Mouse (Mus musculus): ENCODE results near the gene Slc35f5.
A peak's percentile ranks its signal among the peaks of the same experiment; 100 is the strongest.

The Slc35f5 gene

DNA sequence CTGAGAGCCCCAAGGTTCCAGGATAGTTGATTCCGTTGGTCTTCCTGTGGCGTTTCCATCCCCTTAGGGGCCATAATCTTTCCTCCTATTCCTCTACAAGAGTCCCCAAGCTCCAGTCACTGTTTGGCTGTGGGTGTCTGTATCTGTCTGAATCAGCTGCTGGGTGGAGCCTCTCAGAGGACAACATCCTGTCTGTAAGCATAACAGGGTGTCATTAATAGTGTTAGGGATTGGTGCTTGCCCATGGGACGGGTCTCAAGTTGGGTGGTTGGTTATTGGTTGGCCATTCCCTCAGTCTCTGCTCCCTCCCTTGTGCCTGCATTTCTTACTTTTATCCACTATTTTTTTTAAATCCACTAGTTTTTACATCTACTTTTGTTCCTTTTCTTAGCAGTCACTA lies 20.7 kb downstream of the Slc35f5 start:
- no peak overlapping the region for H3K4me3 ChIP-seq (replicated peaks; ENCODE audit: low read length)
- H3K4me1 ChIP-seq (replicated peaks; ENCODE audit: low read depth, low read length): no peaks in the 10 kb centered on the region
- no peaks in the 10 kb centered on the region for H3K9me3 ChIP-seq (ENCODE audit: low read length)
- H3K36me3 ChIP-seq (ENCODE audit: insufficient read depth, low read length): peaks cover 31% of the 10 kb centered on the region
- no peaks in the 10 kb centered on the region for H3K27me3 ChIP-seq (ENCODE audit: insufficient read depth, low read length)
- TF ChIP-seq POU5F1 (IDR thresholded peaks at IDR 0.05; ENCODE audit: borderline replicate concordance, low read length) (no peak), CTCF (conservative IDR thresholded peaks at IDR 0.05; ENCODE audit: low read length) (no peak), NANOG (IDR thresholded peaks at IDR 0.05; ENCODE audit: borderline replicate concordance, low read length) (no peak)

DNA sequence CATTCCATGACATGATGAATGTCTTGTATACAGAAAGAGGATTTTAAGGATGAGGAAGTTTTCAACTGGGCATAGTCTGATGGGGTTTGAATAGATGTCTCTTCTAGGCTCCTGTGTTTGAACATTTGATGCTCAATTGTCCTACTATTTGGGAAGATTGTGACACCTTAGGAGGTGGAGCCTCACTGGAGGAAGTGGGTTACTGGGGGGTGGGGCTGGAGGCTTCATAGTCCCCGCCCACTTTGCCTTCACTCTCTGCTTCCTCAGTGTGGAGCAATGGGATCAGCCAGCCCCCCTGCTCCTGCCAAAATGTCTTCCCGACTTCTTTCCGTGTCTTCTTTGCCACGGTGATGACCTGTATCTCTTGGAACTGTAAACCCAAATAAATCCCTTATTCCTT lies 43.2 kb downstream of the Slc35f5 start:
- Histone ChIP-seq H3K4me1 (replicated peaks; ENCODE audit: low read depth, low read length) (no peaks in the 10 kb centered on the region), H3K27me3 (ENCODE audit: insufficient read depth, low read length) (no peaks in the 10 kb centered on the region), H3K4me3 (replicated peaks; ENCODE audit: low read length) (no peak overlapping the region), H3K36me3 (ENCODE audit: insufficient read depth, low read length) (no peaks in the 10 kb centered on the region), H3K9me3 (ENCODE audit: low read length) (peaks cover 18% of the 10 kb centered on the region)
- TF ChIP-seq POU5F1 (IDR thresholded peaks at IDR 0.05; ENCODE audit: borderline replicate concordance, low read length) (no peak), CTCF (conservative IDR thresholded peaks at IDR 0.05; ENCODE audit: low read length) (no peak), NANOG (IDR thresholded peaks at IDR 0.05; ENCODE audit: borderline replicate concordance, low read length) (no peak)

DNA sequence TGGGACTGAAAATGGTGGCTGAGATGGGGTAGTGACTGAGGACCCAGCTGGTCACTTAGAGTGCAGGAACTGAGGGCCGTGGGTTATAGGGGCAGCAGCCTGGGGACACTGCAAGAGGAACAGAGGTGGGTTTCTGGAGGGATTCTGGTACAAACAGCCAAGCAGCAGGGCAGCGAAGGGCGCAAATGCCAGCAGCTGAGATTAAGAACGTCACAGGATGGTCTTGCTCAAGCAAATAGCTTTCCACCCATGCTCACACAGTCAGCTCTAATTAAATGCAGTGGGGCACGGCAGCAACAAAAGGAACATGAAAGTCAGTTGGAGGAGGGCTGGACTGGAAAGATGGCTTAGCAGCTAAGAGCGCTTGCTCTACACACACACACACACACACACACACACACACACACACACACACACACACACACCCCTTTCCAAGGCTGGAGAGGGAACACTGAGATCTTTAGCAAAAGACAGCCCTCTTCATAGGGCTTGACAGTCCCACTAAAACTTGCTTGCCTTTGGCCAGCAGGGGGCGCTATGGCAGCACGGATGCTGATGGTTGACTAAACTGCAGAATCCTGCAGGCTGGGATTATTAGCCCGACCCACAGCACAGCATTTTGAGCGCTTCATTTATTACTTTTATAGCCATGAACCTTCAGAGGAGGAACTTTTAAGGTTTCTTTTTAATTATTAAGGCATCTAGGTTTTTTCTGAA lies 46.9 kb downstream of the Slc35f5 start:
- no peak overlapping the region for H3K4me3 ChIP-seq (replicated peaks; ENCODE audit: low read length)
- TF ChIP-seq NANOG (IDR thresholded peaks at IDR 0.05; ENCODE audit: borderline replicate concordance, low read length) (no peak), POU5F1 (IDR thresholded peaks at IDR 0.05; ENCODE audit: borderline replicate concordance, low read length) (no peak), CTCF (conservative IDR thresholded peaks at IDR 0.05; ENCODE audit: low read length) (peak; percentile 70)
- H3K9me3 ChIP-seq (ENCODE audit: low read length): no peaks in the 10 kb centered on the region
- no peaks in the 10 kb centered on the region for H3K27me3 ChIP-seq (ENCODE audit: insufficient read depth, low read length)
- no peaks in the 10 kb centered on the region for H3K36me3 ChIP-seq (ENCODE audit: insufficient read depth, low read length)
- H3K4me1 ChIP-seq (replicated peaks; ENCODE audit: low read depth, low read length): no peaks in the 10 kb centered on the region

DNA sequence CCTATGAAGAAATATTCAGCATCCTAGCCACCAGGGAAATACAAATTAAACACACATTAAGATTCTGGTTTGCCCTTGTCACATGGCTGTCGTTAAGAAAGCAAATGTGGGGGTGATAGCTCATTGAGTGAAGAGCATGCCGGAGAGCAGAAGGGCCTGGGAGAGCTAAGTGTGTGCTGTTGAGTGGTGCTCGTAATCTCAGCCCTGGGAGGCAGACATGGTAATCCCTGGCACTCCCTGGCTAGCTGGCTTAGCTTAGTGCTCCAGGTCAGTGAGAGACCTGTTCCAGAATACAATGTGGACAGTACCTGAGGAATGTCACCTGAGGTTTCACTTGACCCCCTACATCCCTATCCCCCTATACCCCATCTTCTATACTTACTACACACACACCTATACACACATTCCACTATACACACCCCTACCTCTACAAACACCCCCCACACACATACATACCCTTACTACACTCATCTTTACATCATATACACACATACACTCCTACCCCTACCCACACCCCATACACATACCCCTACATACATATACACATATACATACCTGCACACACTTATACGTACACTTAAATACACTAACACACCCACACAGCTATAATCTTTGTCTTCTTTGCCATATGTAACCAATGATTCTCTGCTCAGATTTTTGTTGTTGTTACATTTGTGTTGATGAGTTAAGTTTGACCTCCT lies 64.1 kb downstream of the Slc35f5 start:
- Histone ChIP-seq H3K36me3 (ENCODE audit: insufficient read depth, low read length) (no peaks in the 10 kb centered on the region), H3K4me1 (replicated peaks; ENCODE audit: low read depth, low read length) (no peaks in the 10 kb centered on the region), H3K9me3 (ENCODE audit: low read length) (no peaks in the 10 kb centered on the region), H3K4me3 (replicated peaks; ENCODE audit: low read length) (no peak overlapping the region), H3K27me3 (ENCODE audit: insufficient read depth, low read length) (no peaks in the 10 kb centered on the region)
- TF ChIP-seq CTCF (conservative IDR thresholded peaks at IDR 0.05; ENCODE audit: low read length) (no peak), POU5F1 (IDR thresholded peaks at IDR 0.05; ENCODE audit: borderline replicate concordance, low read length) (no peak), NANOG (IDR thresholded peaks at IDR 0.05; ENCODE audit: borderline replicate concordance, low read length) (no peak)

DNA sequence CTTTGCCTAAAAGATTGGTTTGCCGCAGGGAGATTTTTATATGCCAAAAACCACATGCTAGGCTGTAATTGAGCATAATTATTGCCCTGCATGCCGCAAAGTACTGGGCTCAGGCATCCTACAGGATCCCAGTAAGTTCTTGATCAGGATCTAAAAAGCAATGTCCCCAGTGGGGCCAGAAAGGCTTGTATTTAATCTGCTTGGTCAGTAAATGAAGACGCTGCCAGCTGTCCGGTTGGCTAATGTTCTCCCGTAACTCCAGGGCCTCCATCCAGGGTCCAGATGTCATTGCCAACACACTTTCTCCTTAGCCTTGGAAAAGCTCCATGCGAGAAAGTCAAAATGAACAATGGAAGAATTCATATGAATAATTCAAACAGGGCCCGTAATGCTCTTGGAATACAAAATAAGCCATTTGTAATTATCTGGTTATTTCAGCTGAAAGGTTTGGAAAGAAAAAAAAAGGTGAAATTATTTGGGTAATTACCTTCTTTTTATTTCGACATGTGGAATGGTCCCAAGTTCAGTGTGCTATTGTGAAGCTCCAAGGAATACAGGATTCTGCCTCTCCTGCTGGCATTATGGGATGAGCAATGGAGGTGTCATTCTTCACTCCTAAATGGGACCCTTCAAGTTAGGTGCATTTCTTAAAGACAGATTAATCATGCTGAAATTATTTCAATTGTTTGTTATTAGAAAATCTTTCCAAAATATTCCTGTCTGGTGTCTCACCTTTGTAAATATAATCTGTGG lies 79.3 kb downstream of the Slc35f5 start:
- Histone ChIP-seq H3K4me1 (replicated peaks; ENCODE audit: low read depth, low read length) (no peaks in the 10 kb centered on the region), H3K9me3 (ENCODE audit: low read length) (peaks cover 32% of the 10 kb centered on the region), H3K4me3 (replicated peaks; ENCODE audit: low read length) (no peak overlapping the region), H3K27me3 (ENCODE audit: insufficient read depth, low read length) (no peaks in the 10 kb centered on the region), H3K36me3 (ENCODE audit: insufficient read depth, low read length) (no peaks in the 10 kb centered on the region)
- TF ChIP-seq CTCF (conservative IDR thresholded peaks at IDR 0.05; ENCODE audit: low read length) (no peak), POU5F1 (IDR thresholded peaks at IDR 0.05; ENCODE audit: borderline replicate concordance, low read length) (no peak), NANOG (IDR thresholded peaks at IDR 0.05; ENCODE audit: borderline replicate concordance, low read length) (no peak)

DNA sequence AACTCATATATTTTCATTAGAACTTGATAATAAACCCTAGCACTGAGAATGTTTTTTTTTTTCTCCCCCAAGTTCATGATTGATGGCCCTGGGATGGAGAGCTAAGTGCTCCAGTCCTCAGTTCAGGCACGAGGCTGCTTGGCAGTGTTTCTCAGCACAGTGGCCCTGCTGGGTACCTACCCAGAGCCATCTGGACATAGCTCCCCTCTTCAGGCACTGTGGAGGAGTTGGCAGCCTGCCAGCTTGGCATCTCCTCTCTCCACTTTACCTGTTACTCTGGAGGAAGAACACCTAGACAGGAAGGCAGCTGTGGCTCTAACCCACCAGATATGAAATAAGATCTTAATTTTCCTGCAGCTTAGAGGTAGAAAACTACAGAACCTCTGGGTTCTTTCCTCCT lies 83.2 kb downstream of the Slc35f5 start:
- TF ChIP-seq NANOG (IDR thresholded peaks at IDR 0.05; ENCODE audit: borderline replicate concordance, low read length) (no peak), CTCF (conservative IDR thresholded peaks at IDR 0.05; ENCODE audit: low read length) (no peak), POU5F1 (IDR thresholded peaks at IDR 0.05; ENCODE audit: borderline replicate concordance, low read length) (no peak)
- no peak overlapping the region for H3K4me3 ChIP-seq (replicated peaks; ENCODE audit: low read length)

More for the DNA sequence above, 83.2 kb downstream of the Slc35f5 start:
- H3K4me1 ChIP-seq (replicated peaks; ENCODE audit: low read depth, low read length): 0 out of 2 replicates have a peak, but pooled peaks cover 3% of the 10 kb centered on the region
- H3K9me3 ChIP-seq (ENCODE audit: low read length): peaks cover 32% of the 10 kb centered on the region
- H3K36me3 ChIP-seq (ENCODE audit: insufficient read depth, low read length): no peaks in the 10 kb centered on the region
- no peaks in the 10 kb centered on the region for H3K27me3 ChIP-seq (ENCODE audit: insufficient read depth, low read length)

All from E14TG2a.4 (cell line).